Mouse (Mus musculus) heart, embryonic 11.5 days (tissue): ENCODE results near the gene Ly75. TPM values are rescaled to one million over a fixed set of nuclear protein-coding genes. Genes with fewer than 3 reads are reported as not detected.

Source experiments
- ATAC-seq: fragments of 200-750 bp; cut with Nextera tagmentation; replicated peaks from 2 replicates; pipeline ENCODE4 v1.8.0; 2017; ENCODE audit warnings: moderate library complexity; ENCODE audit not compliant: insufficient number of reproducible peaks, low FRiP score, low TSS enrichment
- H3K27ac ChIP-seq: fragments of 300-500 bp; sonication (generic); 2 replicates; pipeline ENCODE4 v1.5.1; 2014; ENCODE audit warnings: mild to moderate bottlenecking, low read depth, low read length
- H3K27me3 ChIP-seq: fragments of 300-500 bp; sonication (generic); 2 replicates; pipeline ENCODE4 v1.6.1; 2014; ENCODE audit warnings: mild to moderate bottlenecking, low read length, mixed read lengths; ENCODE audit not compliant: control insufficient read depth, insufficient read depth
- H3K36me3 ChIP-seq: fragments of 300-500 bp; sonication (generic); 2 replicates; pipeline ENCODE4 v1.6.1; 2014; ENCODE audit warnings: mild to moderate bottlenecking, low read length, moderate library complexity, mixed read lengths; ENCODE audit not compliant: control insufficient read depth, insufficient read depth
- H3K4me1 ChIP-seq: fragments of 300-500 bp; sonication (generic); 2 replicates; pipeline ENCODE4 v1.6.1; 2014; ENCODE audit warnings: low read length; ENCODE audit not compliant: control insufficient read depth, insufficient read depth
- H3K4me2 ChIP-seq: fragments of 300-500 bp; sonication (generic); 2 replicates; pipeline ENCODE4 v1.6.1; 2014; ENCODE audit warnings: mild to moderate bottlenecking, moderate library complexity
- H3K4me3 ChIP-seq: fragments of 300-500 bp; sonication (generic); 2 replicates; pipeline ENCODE4 v1.5.1; 2014; ENCODE audit warnings: low read depth, low read length
- H3K9ac ChIP-seq: fragments of 300-500 bp; sonication (generic); 2 replicates; pipeline ENCODE4 v1.6.1; 2014; ENCODE audit warnings: mild to moderate bottlenecking, low read depth, low read length, moderate library complexity
- H3K9me3 ChIP-seq: fragments of 300-500 bp; sonication (generic); replicated peaks from 2 replicates; pipeline ENCODE4 v1.6.1; 2016; ENCODE audit warnings: low read length; ENCODE audit not compliant: control insufficient read depth
- WGBS: fragments of 180-500 bp; shearing (Covaris S2); extraction: QIAGEN DNeasy Blood & Tissue Kit; methylation state at CpG from one replicate; pipeline ENCODE4 v1.1.7; 2014; ENCODE audit not compliant: insufficient replicate concordance; 5-methylcytosine and 5-hydroxymethylcytosine counted together
- polyA plus RNA-seq: library from polyadenylated mRNA; unstranded; fragments of >200 nt; fragmentation: Nextera tagmentation; extraction: Ambion mirVana; gene quantifications from 2 replicates; pipeline ENCODE4 v1.2.1, GENCODE M21; 2014

Gene Ly75
- polyA plus RNA-seq, 1 experiment from 2014 or later: 3.7 TPM

DNA sequence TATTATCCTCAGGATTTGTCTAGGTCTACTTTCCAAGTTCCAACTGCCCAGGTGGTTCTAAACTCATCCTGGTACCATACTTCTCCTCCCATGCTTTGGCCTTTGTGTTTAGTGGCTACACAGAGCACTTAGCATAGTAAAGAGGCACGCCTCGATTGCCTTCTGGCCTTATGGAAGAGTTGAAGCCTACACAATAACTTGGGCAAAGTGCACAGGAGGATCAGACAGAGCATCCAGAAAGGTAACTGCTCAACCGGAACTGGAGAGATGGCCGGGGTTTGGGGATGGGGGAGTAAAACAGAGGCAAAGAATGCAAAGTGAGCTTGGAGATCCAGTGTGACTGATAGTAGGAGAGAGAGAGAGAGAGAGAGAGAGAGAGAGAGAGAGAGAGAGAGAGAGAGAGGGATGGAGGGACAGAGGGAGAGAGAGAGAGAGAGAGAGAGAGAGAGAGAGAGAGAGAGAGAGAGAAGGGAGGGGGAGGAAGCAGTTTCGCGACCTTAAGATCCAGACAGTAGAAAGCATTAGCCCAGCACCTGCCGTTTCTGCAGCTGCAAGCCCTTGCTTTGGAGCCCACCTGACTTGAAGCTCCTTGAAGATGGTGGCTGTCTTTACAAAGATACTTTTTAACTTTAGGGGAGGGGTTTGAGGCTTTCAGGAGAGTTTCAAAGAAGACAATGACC lies 1.1 kb upstream of the Ly75 start:
- no peak for ATAC-seq
- Histone ChIP-seq H3K9me3 (no peaks in the 10 kb centered on the region), H3K4me2 (no peak overlapping the region), H3K36me3 (no peaks in the 10 kb centered on the region), H3K27ac (no peak overlapping the region), H3K27me3 (no peaks in the 10 kb centered on the region), H3K4me1 (no peaks in the 10 kb centered on the region; the same call in 1 of the 2 replicates), H3K9ac (no peak overlapping the region), H3K4me3 (no peak overlapping the region)
- WGBS: 48% methylated on average over 7 of the region's 7 CpGs

DNA sequence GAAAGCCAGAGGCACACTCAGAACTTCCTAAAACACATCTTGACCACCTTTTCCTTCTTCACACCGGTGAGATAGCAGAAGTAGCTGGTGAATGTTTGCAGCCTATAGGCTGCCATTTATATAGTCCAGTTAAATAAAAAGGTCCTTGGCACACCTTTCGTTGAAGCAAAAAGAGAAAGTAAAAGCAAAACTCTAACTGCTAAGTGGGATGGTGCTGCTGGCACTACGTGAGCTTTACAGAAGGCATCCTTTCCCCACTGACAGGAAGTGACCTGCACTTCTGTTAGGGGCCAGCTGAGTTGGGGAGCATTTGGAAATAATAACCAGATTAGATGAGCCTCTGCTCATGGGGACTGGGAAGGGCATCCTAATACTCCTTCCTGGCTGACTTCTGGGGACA lies 757 bp downstream of the Ly75 start:
- 59% methylated on average over 3 of the region's 3 CpGs for WGBS
- Histone ChIP-seq H3K9me3 (no peaks in the 10 kb centered on the region), H3K27ac (no peak overlapping the region), H3K9ac (peak overlapping the region; percentile 69; the same call in 1 of the 2 replicates), H3K27me3 (no peaks in the 10 kb centered on the region), H3K4me3 (peak overlapping the region; percentile 62), H3K36me3 (no peaks in the 10 kb centered on the region), H3K4me1 (no peaks in the 10 kb centered on the region; the same call in 1 of the 2 replicates), H3K4me2 (peak overlapping the region; percentile 90)
- no peak for ATAC-seq

DNA sequence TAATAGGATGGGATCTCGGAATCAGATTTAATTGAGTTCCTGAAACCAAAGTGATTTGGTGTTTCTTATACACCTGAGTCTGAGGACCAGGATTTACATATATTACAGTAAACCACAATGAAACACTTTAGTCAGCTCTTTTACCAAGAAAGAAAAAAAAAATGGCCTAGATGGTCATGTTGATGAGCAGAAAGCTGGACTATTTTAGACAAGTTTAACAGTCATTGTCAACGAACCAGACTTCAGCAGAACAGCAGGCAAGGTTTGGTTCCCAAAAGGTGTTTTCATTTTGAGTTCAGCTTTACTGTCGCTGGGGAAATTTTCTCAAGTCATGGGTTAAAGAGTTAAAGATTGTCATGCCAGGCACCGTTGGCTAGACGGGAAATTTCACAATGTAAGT lies 5.8 kb downstream of the Ly75 start:
- H3K36me3 ChIP-seq: no peaks in the 10 kb centered on the region
- ATAC-seq: no peak
- H3K27me3 ChIP-seq: no peaks in the 10 kb centered on the region
- no peak overlapping the region for H3K9ac ChIP-seq
- WGBS: 85% methylated on average over 5 of the region's 5 CpGs
- no peak overlapping the region for H3K27ac ChIP-seq
- H3K9me3 ChIP-seq: no peaks in the 10 kb centered on the region
- H3K4me1 ChIP-seq: no peaks in the 10 kb centered on the region
- no peak overlapping the region for H3K4me2 ChIP-seq
- no peak overlapping the region for H3K4me3 ChIP-seq

DNA sequence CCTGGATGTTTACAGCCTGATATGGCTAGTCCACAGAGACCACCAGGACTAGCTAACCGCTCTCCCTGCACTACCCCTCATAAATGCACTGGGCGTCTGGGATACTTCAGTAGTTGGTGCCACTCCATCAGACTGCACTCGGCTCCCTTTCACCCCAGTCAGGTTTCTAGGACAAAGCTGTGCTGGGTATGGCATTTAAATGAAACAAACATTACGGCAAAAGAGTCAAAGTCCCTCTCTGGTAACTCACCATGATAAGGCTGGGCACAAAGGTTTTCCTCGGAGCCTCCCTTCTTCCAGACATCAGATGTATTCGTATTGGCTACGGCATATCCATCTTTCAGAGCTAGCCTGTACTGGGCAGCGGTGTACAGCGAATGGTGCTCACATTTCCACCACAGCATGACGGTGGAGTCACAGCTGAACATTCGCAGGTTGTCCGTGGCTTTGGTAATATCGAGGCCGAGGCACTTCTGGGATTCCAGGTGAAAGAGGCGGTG lies 7.4 kb downstream of the Ly75 start:
- H3K9me3 ChIP-seq: no peaks in the 10 kb centered on the region
- no peak overlapping the region for H3K9ac ChIP-seq
- H3K4me3 ChIP-seq: no peak overlapping the region
- no peaks in the 10 kb centered on the region for H3K36me3 ChIP-seq
- no peak overlapping the region for H3K27ac ChIP-seq
- no peaks in the 10 kb centered on the region for H3K4me1 ChIP-seq
- no peak overlapping the region for H3K4me2 ChIP-seq
- WGBS: 88% methylated on average over 15 of the region's 15 CpGs
- no peaks in the 10 kb centered on the region for H3K27me3 ChIP-seq
- ATAC-seq: no peak

DNA sequence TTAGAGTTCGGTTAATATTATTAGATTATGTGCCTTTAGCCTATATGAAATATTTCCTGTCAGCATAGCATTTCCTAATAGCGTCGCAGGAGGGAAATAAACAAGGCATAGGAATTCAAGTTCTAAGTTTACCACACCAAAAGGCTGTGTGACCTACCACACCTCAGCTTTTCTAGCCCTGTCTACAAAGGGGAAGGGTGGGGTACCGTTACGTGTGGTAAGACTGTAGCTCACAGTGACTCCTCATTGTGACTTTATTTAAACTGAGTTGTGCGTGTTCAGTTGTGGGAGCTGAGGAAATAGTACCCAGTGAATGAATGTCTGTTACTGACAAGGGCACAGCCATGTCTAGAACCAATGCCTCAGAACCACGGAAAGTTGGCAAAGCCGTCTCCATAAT lies 8.0 kb downstream of the Ly75 start:
- Histone ChIP-seq H3K36me3 (no peaks in the 10 kb centered on the region), H3K9ac (no peak overlapping the region), H3K27me3 (no peaks in the 10 kb centered on the region), H3K27ac (no peak overlapping the region), H3K4me1 (no peaks in the 10 kb centered on the region), H3K9me3 (no peaks in the 10 kb centered on the region), H3K4me3 (no peak overlapping the region), H3K4me2 (no peak overlapping the region)
- WGBS: 88% methylated on average over 8 of the region's 8 CpGs
- ATAC-seq: no peak

DNA sequence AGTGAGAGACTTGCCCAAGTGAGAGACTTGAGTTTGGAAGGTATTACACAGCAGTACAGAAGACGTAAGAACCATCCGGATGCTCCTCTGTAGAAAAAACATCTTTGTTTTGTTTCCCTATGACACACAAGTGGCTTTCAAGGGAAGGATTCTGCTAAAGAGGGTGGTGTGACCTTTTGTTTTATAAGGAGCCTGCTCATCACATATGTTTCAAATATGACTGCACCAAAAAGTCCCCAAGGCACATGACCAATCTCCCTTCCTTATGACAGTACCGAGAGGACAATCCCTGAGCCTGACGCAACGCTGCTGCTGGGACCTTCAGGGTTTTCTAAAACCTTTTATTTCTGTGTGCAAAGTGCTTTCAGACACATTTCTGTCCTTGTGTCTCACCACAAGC lies 12.9 kb downstream of the Ly75 start:
- Histone ChIP-seq H3K9ac (no peak overlapping the region), H3K27me3 (no peaks in the 10 kb centered on the region), H3K4me3 (no peak overlapping the region), H3K4me1 (no peaks in the 10 kb centered on the region), H3K27ac (no peak overlapping the region), H3K36me3 (no peaks in the 10 kb centered on the region), H3K9me3 (no peaks in the 10 kb centered on the region), H3K4me2 (no peak overlapping the region)
- WGBS: 88% methylated on average over 5 of the region's 5 CpGs
- no peak for ATAC-seq

DNA sequence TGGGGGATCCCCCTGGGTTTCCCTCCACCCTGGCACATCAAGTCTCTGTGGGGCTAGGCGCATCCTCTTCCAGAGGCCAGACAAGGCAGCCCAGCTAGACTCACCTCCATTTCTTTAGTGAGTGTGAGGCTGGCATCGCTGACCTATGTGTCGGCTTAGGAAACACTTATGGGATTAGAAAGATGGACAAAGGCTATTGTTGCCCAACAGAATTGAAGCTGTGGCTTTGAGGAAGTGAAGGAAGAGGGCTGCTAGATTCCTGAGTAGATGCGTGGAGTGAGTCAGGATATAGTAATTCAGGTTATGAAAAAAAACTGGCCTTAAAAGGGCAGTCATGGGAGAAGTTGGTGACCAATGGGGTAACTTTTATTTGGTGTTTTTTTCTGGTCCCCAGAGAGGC lies 13.6 kb downstream of the Ly75 start:
- Histone ChIP-seq H3K4me1 (no peaks in the 10 kb centered on the region), H3K36me3 (no peaks in the 10 kb centered on the region), H3K4me3 (no peak overlapping the region), H3K9me3 (no peaks in the 10 kb centered on the region), H3K27ac (no peak overlapping the region), H3K9ac (no peak overlapping the region), H3K27me3 (no peaks in the 10 kb centered on the region), H3K4me2 (no peak overlapping the region)
- ATAC-seq: no peak
- 82% methylated on average over 4 of the region's 4 CpGs for WGBS

DNA sequence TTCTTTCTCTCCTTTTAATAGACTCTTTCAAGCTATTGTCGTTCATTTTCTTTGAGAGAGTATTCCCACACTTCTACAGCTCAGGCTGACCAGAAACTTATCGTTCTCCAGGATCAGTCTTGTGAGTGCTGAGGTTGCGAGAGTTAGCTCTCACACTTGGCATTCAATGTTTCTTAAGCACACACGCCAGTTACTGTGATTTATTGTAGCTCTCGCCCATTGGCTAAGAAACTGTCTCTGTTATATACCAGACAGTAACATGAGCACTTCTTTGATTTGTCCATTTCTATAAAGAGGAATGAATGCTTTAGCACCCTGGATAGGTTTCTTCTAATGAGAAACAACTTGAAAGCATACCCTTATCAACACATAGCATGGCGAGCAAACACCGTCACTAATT lies 15.2 kb downstream of the Ly75 start:
- Histone ChIP-seq H3K9ac (no peak overlapping the region), H3K9me3 (no peaks in the 10 kb centered on the region), H3K27me3 (no peaks in the 10 kb centered on the region), H3K4me1 (no peaks in the 10 kb centered on the region), H3K36me3 (no peaks in the 10 kb centered on the region), H3K4me3 (no peak overlapping the region), H3K4me2 (no peak overlapping the region), H3K27ac (no peak overlapping the region)
- WGBS: 81% methylated on average over 7 of the region's 7 CpGs
- ATAC-seq: no peak

DNA sequence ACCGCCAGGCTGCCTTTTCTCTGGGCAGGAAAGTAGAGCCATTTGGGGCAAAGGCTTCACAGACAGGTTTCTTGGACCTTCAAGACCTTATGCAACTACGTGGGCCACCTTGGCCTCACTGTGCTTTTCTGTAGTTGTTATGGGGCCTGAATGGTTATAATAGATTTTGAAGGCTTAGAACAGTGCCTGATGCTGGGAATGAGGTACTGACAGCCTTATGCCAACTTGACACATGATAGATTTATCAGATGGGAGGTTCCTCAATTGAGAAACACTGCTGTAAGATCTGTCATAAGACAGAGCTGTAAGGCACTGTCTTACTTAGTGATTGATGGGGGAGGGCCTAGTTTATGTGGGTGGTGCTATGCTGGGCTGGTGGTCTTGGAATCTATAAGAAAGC lies 15.9 kb downstream of the Ly75 start:
- H3K4me2 ChIP-seq: no peak overlapping the region
- H3K4me3 ChIP-seq: no peak overlapping the region
- H3K36me3 ChIP-seq: no peaks in the 10 kb centered on the region
- H3K4me1 ChIP-seq: no peaks in the 10 kb centered on the region
- H3K9ac ChIP-seq: no peak overlapping the region
- no peaks in the 10 kb centered on the region for H3K9me3 ChIP-seq
- H3K27ac ChIP-seq: no peak overlapping the region
- no peaks in the 10 kb centered on the region for H3K27me3 ChIP-seq
- ATAC-seq: no peak
- 87% methylated on average over 2 of the region's 2 CpGs for WGBS
